Mouse (Mus musculus): ENCODE results near the gene Gja5. TPM values are rescaled to one million over a fixed set of nuclear protein-coding genes. Genes with fewer than 3 reads are reported as not detected.

The Gja5 gene
- polyA plus RNA-seq, 1 experiment, result 0.48 TPM

GRCm38 (mm10) chr3:96879536-96879935 is 25.0 kb upstream of the Gja5 start:
- no peak overlapping the region for H3K27ac ChIP-seq (ENCODE audit: insufficient read depth, low read length)
- no peaks in the 10 kb centered on the region for H3K4me1 ChIP-seq (ENCODE audit: control insufficient read depth, insufficient read depth, low read length)
- no peak overlapping the region for H3K4me3 ChIP-seq (ENCODE audit: insufficient read depth, low read length)
- TF ChIP-seq POLR2A (IDR thresholded peaks at IDR 0.05; ENCODE audit: extremely low read depth, insufficient read depth, low read length) (no peak), CTCF (IDR thresholded peaks at IDR 0.05; ENCODE audit: extremely low read depth, insufficient read depth, low read length) (no peak)

DNA sequence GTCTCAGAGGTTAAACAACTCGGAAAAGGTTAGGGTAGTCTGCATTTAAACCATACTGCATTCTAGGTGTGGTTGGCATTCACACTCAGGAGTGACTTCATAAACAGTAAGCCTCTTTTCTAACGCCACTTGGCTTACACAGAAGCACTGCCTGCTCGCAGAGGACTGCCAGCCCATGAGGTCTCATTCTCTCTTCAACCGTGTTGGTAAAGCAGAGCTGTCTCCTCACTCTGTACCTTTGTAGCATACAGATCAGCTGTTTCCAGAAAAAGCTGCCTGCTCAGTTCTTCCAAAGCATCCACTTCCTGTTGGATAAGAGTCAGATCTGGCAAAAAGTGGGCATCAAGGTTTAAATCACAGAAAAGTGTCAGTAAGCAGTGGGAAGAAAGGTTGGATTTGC is 24.1 kb upstream of the Gja5 start:
- Histone ChIP-seq H3K27ac (ENCODE audit: insufficient read depth, low read length) (no peak overlapping the region), H3K4me1 (ENCODE audit: control insufficient read depth, insufficient read depth, low read length) (no peaks in the 10 kb centered on the region), H3K4me3 (ENCODE audit: insufficient read depth, low read length) (no peak overlapping the region)
- no peak for TF ChIP-seq CTCF (IDR thresholded peaks at IDR 0.05; ENCODE audit: extremely low read depth, insufficient read depth, low read length)
- no peak for TF ChIP-seq POLR2A (IDR thresholded peaks at IDR 0.05; ENCODE audit: extremely low read depth, insufficient read depth, low read length)

DNA sequence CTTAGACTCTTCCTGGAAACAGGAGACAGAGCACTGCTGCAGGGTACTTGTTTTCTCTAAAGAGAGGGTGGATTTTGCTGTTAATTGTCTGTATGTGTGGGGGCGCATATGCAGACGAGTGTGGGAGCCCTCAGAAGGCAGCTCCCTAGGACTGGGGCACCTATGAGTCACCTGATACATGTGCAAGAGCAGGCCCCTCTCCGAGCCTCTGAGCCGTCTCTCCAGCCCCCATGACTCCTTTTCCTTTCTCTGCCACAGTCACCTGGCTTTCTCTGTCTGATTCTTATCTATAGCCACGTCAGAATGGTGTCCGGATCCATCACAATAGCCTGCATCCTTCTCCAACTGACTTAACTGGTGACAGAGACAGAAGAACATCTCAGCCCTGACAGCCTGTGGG is 22.9 kb upstream of the Gja5 start:
- no peak overlapping the region for H3K27ac ChIP-seq (ENCODE audit: insufficient read depth, low read length)

DNA sequence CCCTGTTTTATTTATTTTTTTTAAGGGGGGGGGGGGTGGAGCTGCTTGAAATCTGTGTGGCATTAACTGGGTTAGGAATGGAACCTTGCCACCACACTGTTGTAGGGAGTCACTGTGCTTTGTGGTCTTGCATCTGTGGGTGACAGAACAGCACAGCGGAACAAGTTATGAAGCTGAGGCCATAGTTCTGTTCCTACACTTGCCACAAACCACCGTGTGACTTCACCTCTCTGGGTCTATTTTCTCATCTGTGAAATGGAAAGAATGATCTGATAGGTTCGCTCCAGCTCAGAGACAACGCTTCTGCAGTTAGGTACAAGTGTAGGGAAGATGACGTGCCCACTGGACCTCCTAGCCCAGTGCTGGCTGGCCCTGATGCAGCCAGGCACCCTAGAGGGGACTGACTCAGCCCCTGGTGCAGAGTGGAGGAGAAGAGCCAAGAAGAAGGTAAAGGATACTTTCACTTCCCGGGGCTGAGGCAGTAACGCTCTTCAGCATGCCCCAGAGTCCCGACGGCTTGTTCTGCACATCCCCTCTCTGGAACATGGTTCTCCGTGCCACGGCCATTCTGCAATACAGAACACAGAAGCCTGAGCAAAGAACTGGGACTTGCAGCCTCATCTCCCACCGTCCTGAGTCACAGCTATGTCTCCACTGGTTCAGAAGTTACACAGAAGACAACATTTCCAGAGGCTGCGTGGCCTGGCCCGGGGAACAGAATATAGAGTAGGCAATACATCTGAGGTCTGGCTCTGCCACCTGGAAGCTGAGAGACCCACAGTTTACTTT is 22.2 kb upstream of the Gja5 start:
- Histone ChIP-seq H3K4me1 (ENCODE audit: control insufficient read depth, insufficient read depth, low read length) (no peaks in the 10 kb centered on the region), H3K4me3 (ENCODE audit: insufficient read depth, low read length) (no peak overlapping the region), H3K27ac (ENCODE audit: insufficient read depth, low read length) (no peak overlapping the region)
- TF ChIP-seq CTCF (IDR thresholded peaks at IDR 0.05; ENCODE audit: extremely low read depth, insufficient read depth, low read length) (no peak), POLR2A (IDR thresholded peaks at IDR 0.05; ENCODE audit: extremely low read depth, insufficient read depth, low read length) (no peak)

More for the DNA sequence above, 22.9 kb upstream of the Gja5 start:
- TF ChIP-seq POLR2A (IDR thresholded peaks at IDR 0.05; ENCODE audit: extremely low read depth, insufficient read depth, low read length) (no peak), CTCF (IDR thresholded peaks at IDR 0.05; ENCODE audit: extremely low read depth, insufficient read depth, low read length) (no peak)
- Histone ChIP-seq H3K4me3 (ENCODE audit: insufficient read depth, low read length) (no peak overlapping the region), H3K4me1 (ENCODE audit: control insufficient read depth, insufficient read depth, low read length) (no peaks in the 10 kb centered on the region)

- no peaks in the 10 kb centered on the region for H3K4me1 ChIP-seq (ENCODE audit: control insufficient read depth, insufficient read depth, low read length)
- TF ChIP-seq POLR2A (IDR thresholded peaks at IDR 0.05; ENCODE audit: extremely low read depth, insufficient read depth, low read length) (no peak), CTCF (IDR thresholded peaks at IDR 0.05; ENCODE audit: extremely low read depth, insufficient read depth, low read length) (no peak)
- H3K27ac ChIP-seq (ENCODE audit: insufficient read depth, low read length), result no peak overlapping the region
- H3K4me3 ChIP-seq (ENCODE audit: insufficient read depth, low read length), result no peak overlapping the region
These were observed 20.8 kb upstream of the Gja5 start for GRCm38 (mm10) chr3:96883690-96884089.

- TF ChIP-seq CTCF (IDR thresholded peaks at IDR 0.05; ENCODE audit: extremely low read depth, insufficient read depth, low read length) (no peak), POLR2A (IDR thresholded peaks at IDR 0.05; ENCODE audit: extremely low read depth, insufficient read depth, low read length) (no peak)
- Histone ChIP-seq H3K27ac (ENCODE audit: insufficient read depth, low read length) (no peak overlapping the region), H3K4me3 (ENCODE audit: insufficient read depth, low read length) (no peak overlapping the region), H3K4me1 (ENCODE audit: control insufficient read depth, insufficient read depth, low read length) (no peaks in the 10 kb centered on the region; the same call in 1 of the 2 replicates)
These were observed 2.0 kb upstream of the Gja5 start for GRCm38 (mm10) chr3:96902336-96902999.

DNA sequence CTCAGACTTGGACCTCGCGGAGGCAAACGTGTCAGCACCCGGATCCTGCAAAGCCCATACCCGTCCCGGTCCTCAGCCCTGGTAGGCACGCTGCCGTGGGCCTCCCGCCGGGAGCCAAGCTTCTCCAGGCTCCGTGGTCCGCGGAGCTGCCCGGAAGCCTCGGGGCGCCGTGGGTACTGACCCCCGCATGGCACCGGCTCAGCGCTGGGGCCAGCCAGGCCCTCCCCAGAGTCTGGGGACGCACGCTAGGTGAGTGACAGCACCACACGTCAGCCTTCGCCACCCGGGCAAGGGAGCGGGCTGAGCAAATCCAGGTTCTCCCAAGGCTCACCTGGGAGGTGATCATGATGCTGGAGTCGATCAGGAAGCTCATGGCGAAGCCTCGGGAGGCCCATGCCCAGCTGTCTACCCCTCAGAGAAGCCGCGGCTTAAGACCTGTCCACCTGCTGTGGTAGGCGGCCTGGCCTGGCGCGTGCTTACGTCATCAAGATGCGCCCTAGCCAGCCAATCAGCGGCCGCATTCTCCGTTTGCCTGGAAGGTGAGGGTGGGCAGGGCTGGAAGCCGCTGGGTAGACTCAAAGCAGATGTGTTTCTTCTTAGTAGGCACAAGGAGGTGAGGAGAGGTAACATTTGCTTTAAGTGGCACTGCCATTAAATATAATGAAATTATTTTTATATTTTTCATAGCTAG is 503 bp downstream of the Gja5 start, which contains the start of gene Gpr89:
Gpr89 (minus strand) TSS at position 496 of the 691 bp plus-strand sequence.
- Histone ChIP-seq H3K27ac (ENCODE audit: insufficient read depth, low read length) (peak within 1 kb of the TSS; percentile 49; the same call in 1 of the 2 replicates), H3K4me3 (ENCODE audit: insufficient read depth, low read length) (peak within 1 kb of the TSS; percentile 91), H3K4me1 (ENCODE audit: control insufficient read depth, insufficient read depth, low read length) (no peaks in the 10 kb centered on the region; the same call in 1 of the 2 replicates)
- TF ChIP-seq POLR2A (IDR thresholded peaks at IDR 0.05; ENCODE audit: extremely low read depth, insufficient read depth, low read length), result peak; percentile 92
- no peak for TF ChIP-seq CTCF (IDR thresholded peaks at IDR 0.05; ENCODE audit: extremely low read depth, insufficient read depth, low read length)

DNA sequence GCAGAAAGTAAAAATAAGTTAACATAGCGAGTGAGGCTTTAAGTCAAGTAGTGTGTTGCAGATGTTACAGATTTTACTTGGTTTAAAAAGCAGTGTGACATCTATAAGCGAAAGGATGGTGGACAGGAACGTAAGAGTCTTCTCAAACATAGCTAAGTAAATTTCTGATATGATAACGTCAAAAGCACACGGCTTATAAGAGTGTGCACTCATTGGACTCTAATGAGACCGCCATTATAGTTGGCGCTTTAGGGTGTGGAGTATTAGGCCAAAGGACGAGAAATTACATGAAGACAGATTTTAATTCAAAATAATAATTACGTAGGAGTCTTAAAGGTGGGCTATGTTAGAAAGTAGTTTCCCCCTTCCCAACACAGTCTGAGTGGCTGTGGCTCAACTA is 1.1 kb downstream of the Gja5 start:
- H3K27ac ChIP-seq (ENCODE audit: insufficient read depth, low read length), result no peak overlapping the region
- TF ChIP-seq POLR2A (IDR thresholded peaks at IDR 0.05; ENCODE audit: extremely low read depth, insufficient read depth, low read length) (no peak), CTCF (IDR thresholded peaks at IDR 0.05; ENCODE audit: extremely low read depth, insufficient read depth, low read length) (no peak)
- H3K4me1 ChIP-seq (ENCODE audit: control insufficient read depth, insufficient read depth, low read length), result no peaks in the 10 kb centered on the region; the same call in 1 of the 2 replicates
- H3K4me3 ChIP-seq (ENCODE audit: insufficient read depth, low read length), result peak overlapping the region; percentile 91

DNA sequence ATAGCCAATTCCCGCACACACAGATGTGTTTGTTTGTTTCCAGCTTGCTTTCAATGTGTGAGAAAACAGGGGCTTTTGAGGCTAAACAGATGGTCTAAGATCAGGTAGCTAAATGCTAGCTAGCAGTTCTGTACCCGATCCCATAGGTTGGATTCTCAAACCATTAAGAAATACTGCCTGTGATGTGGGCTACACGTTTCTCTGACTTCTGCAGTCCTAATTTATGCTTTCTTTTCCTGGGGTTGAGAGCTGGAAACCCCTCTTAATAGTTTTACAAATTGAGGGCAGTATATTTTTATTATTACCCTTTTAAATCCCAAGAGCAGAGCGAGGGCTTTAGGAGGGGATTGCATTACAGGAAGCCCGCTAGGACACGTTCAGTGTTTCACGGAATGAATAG is 16.5 kb downstream of the Gja5 start:
- TF ChIP-seq CTCF (IDR thresholded peaks at IDR 0.05; ENCODE audit: extremely low read depth, insufficient read depth, low read length), result no peak
- TF ChIP-seq POLR2A (IDR thresholded peaks at IDR 0.05; ENCODE audit: extremely low read depth, insufficient read depth, low read length), result no peak
- Histone ChIP-seq H3K4me1 (ENCODE audit: control insufficient read depth, insufficient read depth, low read length) (no peaks in the 10 kb centered on the region), H3K4me3 (ENCODE audit: insufficient read depth, low read length) (no peak overlapping the region), H3K27ac (ENCODE audit: insufficient read depth, low read length) (no peak overlapping the region)
